Mouse (Mus musculus) gastrocnemius, postnatal 4 days (tissue): ENCODE measurements around the gene Dctn2. TPM values are rescaled to one million over a fixed set of nuclear protein-coding genes. Genes with fewer than 3 reads are reported as not detected.
"Not testable (repeated sequence)": the region's sequence is repeated elsewhere in the genome, so short reads cannot be mapped to it uniquely, and the experiment has no call there.

Experiments
- DNase-seq, 2 experiments: peaks; one replicate each; pipeline ENCODE4 v3.0.0; 2021 to 2022; ENCODE audit warnings: low spot score in 2 of 2, mixed read lengths in 2 of 2
- total RNA-seq, 2 experiments: library from RNA; stranded (reverse); gene quantifications; 2 replicates each; pipeline ENCODE4 v1.2.3; 2021

Dctn2 gene
- total RNA-seq, 2 experiments from 2014 or later, result 145 to 146 TPM

DNA sequence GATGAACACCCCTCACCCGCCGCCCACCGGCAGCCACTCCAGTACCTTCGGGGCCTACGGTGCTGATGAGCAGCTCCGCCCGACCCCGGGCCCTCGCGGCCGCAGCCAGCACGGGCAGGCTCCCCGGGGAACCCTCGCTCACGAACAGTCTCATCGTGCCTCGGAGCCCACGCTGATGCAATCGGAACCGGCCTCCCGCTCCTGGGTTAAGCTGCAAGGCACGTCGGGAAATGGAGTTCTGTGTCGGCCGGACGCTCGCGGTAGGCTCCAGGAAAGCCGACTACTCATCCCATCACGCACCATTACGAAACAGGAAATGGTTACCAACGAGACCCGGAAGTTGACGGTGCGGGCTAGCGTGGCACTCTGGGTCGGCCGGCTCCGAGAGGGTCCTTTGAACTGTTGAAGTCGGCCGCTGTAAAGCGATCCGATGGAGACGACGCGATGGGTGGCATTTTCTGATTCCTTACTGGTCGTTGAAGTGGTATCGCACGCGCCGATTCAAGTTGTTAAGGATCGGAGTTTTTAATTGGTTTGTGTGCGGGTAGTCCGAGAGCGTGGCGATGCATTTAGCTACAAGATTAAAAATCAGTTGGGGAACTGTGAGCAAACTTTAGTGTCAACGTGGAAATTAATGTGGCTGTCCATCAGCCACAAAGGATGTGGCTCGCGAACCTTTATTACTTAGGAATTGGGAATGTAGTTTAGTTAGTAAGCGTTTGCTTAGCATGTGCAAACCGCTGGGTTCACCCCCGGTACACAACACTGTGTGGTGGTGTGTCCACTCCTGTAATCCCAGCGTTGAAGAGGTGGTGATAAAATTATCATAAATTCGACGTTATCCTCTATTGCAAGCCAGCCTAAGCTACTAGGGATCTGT is 45.5 kb downstream of the Dctn2 start, which contains the start of gene Mars:
Gene Mars, minus strand, starts transcription at position 311 of the 880 bp plus-strand sequence.
- peak; percentile 80 to 90 for DNase-seq

DNA sequence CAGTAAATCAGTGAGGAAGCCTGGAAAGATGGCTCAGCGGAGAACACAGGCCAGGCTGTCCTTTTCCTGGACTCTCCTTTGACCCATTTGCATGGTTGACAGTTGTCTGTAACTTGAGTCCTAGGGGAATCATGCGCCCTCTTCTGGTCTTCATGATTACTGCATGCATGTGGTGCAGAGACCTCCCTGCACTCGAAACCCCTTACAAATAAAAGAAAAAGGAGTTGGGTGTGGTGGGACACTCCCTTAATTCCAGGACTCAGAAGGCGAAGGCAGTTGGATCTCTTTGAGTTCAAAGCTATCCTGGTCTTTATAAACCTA is 46.1 kb downstream of the Dctn2 start:
- peak; percentile 46 to 80 for DNase-seq

DNA sequence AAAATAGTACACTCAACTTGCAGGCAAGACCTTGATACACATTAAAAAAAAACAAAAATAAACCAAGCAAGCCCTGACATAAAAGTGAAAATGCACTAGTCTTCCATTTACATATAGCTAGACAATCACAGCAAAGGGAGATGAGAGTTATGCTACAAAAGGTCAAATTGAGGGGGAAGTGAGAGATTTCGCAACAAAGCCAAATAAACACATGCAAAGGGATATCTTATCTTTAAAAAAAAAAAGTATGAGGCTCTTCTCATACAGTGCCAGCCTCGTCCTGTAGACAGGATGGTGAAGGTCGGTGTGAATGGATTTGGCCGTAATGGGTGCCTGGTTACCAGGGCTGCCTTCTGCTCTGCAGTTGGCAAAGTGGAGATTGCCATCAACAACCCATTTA is 46.7 kb downstream of the Dctn2 start:
- no peak for DNase-seq

DNA sequence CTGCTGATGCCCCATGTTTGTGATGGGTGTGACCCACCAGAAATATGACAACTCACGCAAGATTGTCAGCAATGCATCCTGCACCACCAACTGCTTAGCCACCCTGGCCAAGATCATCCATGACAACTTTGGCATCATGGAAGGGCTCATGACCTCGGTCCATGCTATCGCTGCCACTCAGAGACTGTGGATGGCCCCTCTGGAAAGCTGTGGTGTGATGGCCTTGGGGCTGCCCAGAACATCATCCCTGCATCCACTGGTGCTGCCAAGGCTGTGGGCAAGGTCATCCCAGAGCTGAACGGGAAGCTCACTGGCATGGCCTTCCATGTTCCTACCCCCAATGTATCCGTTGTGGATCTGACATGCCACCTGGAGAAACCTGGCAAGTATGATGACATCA is 47.3 kb downstream of the Dctn2 start:
- not testable (repeated sequence) for DNase-seq

DNA sequence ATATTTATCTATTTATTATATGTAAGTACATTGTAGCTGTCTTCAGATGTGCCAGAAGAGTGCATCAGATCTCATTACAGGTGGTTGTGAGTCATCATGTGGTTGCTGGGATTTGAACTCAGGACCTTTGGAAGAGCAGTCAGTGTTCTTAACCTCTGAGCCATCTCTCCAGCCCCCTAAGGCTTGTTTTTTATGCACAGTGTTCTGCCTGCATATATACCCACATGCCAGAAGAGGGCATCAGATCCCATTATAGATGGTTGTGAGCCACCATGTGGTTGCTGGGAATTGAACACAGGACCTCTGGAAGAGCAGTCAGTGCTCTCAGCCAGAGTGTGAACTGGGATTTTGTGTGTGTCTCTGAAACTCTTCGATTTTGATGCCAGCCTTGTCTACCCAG is 48.8 kb downstream of the Dctn2 start:
- not testable (repeated sequence) for DNase-seq

DNA sequence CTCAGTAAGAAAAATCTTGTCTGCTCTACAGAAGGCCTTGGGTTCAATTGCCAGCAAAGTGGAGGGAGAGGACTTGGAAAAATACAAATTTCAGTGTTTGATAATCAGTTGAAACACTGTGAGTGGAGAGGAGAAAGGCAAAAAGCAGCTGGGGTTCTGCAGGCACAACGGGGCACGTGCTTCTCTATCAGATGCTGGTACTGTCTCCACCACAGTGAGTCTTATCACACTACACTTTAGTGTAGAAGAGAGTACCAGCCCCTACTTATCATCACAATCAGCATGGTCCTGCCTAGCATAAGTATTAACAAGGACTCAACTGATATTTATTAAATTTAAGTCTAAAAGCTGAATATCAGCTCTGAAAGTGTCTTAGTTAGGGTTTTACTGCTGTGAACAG is 51.1 kb downstream of the Dctn2 start:
- no peak for DNase-seq

DNA sequence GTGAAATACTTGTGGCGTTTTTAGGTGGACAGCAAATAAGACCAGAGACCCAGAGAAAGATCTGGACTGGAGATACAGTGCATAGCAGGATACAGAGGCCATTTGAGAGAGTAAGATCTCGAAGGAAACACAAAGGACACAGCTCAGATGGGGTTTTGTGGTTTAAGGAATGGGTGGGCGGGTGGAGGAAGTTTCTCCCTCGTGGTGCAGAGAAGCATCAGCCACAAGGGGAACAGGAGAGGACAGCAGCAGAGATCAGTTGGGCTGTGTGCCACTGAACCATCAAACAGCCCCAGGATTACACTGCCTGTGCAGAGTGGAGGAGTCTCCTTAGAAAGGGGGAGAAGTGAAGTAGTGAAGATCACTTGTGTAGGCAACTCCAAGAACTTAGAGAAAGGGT is 51.8 kb downstream of the Dctn2 start:
- DNase-seq, result no peak

DNA sequence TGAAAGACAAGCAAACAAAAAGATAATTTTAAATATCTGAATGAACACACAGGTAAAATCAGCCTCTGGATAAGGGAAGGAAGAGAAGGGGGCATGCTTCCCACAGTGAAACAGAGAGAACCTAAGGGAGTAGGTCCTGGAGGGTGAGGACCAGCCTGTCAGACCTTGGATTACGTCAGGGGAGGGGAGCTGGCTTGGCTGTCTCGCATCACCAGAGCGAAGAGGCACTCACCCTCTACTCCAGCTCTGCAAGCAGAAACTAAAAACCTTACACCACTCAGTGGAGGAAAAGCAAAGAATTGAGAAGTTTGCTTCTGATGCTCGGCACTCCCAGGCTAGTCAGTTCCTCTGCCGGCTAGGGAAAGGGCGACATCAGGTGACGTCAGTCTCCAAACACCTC is 53.8 kb downstream of the Dctn2 start:
- no peak for DNase-seq

DNA sequence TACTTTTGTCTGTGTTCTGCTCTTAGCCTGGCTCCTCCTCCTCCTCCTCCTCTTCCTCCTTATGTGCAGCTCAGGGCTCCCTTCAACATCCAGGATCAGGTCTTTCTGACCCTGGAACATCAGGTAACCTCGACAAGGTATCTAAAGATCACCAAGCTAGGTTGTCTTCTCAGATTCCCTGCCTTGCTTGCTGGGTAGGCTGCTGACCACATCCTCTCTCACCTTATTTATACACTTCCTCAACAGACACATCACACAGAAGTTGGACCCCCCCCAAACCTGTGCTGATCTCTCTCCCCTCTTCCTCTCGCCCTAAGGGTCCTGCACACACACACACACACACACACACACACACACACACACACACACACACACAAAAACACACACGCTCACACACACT is 55.5 kb downstream of the Dctn2 start, which contains the start of gene Arhgap9:
Gene Arhgap9, plus strand, starts transcription at position 344 of the 400 bp plus-strand sequence.
- no peak for DNase-seq

DNA sequence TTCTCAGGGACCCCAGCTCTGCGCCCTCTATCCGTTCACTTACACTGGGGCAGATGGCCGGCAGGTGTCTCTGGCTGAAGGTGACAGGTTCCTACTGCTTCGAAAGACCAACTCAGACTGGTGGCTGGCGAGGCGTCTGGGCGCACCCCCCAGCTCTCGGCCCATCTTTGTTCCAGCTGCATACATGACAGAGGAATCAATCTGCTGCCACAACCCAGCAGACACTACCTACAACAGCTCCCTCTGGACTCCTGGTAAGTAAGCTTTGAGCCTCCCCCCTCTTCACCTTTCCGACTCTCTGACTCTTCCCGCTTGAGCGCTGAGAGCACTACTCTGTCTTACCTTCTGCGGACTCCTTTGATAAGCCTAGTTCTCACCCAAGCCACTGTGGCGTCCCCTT is 56.0 kb downstream of the Dctn2 start:
- DNase-seq, result no peak

DNA sequence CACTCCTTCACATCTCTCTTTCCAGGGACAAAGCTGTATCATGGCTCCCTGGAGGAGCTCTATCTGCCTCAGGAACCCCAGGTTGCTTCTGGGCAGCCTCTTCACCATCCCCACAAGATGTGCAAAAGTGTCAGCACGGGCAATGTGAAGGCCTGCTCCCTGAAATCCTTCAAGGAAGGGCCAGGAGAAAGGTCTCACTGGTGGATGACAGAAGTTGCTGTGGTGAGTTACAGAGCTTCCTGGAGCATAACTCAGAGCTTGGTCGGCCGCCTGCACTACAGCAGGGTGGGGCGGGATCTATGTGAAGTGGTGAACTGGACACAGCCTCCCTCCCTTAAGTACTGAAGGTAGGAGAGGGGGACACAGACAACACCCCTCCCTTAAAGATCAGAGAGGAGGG is 56.5 kb downstream of the Dctn2 start:
- DNase-seq, result no peak

DNA sequence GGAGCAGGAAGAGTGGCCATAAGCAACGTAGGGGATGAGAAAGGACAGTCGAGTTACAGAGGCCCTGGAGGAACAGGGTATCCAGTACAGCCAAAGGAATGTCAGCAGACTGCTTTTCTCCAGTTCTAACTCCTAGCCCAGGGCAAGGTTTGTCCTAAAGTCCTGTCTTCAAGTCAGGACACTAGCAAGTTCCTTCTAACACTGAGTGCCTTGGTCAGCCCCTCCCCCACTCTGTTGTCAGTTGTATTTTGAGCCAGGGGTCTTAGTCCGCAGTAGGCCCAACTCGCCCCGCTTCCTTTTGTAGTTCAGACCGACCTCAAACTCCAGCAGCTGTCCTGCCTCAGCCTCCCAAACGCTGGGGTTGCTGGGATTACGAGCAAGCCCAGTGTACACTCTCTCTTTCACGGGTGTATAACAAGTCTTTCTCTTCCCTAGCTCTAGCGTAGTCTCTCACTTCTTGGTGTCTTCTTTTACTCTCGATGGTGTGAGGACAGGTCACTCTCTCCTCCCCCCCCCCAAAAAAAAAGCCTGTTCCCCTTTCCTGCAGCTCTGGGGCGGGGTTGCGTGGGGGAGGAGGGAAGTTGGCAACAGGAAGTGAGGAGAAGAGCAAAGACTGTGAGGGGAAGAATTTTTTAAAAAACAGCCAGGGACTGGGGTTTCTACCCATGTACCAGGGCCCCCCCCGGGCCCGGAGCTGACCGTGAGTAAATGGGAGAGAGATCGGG is 57.1 kb downstream of the Dctn2 start:
- DNase-seq, result no peak

DNA sequence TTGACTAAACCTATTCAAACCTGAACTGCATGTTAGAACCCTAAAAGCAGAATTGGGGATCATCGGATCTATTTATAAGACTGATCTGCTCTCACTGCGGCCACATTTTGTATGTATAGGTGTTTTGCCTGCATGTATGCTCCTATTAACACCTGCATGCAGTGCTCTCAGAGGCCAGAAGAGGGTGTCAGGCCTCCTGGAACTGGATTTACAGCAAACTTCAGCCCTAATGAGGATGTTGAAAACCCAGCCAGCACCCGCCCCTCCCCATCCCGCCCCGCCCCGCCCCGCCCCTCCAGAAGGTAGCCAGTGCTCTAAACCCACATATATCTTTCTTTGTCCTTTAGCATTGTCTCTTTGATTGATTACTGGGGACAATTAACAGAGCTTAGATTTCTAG is 58.3 kb downstream of the Dctn2 start:
- DNase-seq, result no peak

DNA sequence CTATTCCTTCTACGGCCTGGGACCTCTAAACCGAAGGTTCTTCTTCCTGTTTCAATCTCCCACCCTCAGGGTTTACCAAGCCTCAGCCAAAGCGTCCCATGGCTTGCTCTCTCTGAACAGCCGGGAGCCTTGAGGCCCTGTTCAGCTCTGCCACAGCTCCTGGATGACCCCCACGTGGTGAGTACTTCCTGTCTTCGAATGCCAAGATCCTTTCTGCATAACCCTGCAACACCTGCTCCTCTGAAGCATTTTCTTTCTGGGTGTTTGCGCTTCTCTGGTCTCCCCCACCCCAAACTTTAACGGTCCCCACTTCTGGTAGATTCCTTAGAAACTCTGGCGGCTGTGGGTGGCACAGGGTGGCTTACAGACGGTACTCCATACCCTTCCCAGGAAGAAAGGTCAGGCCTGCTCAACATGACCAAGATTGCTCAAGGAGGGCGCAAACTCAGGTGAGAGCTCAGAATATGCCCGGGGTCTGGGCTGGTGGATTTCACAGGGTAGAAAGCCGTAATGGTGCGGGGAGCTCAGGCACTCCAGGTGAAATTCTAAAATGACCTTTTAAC is 59.4 kb downstream of the Dctn2 start:
- DNase-seq, result no peak

DNA sequence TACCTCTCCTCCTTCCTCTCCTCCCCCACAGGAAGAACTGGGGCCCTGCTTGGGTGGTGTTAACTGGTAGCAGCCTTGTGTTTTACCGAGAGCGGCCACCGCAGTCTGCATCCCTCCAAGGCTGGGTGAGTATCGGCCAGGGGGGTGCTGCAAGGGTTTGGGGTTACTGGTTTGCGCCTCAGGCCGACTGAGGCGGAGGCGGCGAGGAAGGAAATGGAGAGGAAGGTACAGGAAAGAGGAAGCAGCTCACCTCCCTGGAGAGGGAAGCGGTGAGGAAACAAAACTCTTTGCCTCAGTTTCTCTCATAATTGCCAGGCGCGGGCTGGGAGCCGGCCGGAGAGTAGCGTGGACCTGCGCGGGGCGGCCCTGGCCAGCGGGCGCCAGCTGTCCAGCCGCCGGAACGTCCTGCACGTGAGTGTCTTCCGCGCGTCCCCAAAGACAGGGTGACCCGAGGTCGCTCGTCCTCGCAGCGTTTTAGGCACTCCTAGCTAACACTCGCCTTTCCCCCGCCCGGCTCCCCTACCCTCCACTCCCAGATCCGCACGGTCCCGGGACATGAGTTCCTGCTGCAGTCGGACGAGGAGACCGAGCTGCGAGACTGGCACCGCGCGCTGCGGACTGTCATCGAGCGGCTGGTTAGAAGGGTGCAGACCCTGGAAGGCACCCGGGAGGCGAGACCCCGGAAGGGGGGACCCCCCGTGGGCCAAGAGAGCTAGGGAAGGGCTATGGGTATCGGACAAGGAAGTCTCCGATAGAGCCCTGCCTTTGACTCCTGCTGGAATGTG is 60.0 kb downstream of the Dctn2 start:
- peak in 1 of 2 experiments; percentile 40 for DNase-seq

DNA sequence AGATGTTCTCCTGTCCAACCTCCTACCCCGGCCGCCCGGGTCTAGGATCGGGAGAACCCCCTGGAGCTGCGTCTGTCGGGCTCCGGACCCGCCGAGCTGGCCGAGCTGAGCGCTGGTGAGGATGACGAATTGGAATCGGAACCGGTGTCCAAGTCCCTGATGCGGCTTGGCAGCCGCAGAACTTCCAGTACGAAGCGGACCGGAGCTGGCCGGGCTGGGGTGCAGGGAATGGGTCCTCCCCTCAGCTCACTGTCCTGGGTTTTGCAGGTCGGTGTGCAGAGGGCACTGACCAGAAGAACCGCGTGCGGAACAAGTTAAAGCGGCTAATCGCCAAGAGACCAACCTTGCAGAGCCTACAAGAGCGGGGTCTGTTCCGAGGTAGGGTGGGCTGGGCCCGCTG is 60.7 kb downstream of the Dctn2 start:
- peak in 1 of 2 experiments; percentile 36 for DNase-seq

DNA sequence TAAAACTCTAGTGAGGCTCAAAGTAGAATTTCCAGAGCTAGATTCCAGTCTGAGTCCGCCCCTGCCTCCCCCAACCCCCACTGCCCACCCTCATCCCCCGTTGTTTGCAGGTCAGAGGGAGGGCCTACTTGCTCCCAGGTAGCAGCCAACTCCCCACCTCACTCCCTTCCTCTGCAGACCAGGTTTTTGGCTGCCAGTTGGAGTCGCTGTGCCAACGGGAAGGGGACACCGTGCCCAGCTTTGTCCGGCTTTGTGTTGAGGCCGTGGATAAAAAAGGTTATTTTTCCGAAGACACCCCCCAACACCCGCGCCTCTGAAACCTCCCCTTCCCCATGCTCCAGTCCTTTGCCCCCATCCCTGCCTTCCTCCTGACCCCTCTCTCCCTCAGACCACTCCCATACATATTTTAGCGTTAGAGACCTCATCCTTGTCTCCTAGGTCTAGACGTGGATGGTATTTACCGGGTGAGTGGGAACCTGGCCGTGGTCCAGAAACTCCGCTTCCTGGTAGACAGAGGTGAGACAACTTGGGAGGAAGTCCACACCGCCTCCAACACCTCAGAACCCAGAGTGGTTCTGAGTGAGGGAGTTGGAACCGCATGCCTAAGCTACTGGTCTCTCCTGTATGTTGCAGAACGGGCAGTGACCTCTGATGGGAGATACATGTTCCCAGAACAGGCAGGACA is 61.4 kb downstream of the Dctn2 start:
- no peak for DNase-seq

DNA sequence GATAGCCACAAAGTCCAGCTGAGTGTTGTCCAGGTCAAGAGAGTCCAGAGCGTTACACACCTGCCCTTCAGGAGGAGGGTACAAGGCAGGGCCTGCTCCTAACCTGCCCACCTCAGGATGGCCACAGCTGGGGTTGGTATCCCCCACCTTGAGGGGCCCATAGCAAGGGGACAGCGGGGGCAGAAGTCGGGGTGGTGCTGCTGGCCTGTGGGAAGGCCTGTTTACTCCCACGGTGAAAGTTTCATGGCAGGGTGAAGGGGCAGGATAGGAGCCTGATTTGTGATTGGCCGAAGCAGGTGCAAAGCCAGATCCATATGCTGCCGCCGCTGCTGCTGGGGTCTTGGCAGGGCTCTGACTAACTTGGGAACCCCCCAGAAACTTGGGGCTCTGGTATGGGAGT is 64.0 kb downstream of the Dctn2 start:
- no peak for DNase-seq
